Mouse (Mus musculus): Measurements from ENCODE around the gene Orc3. TPM values are rescaled to one million over a fixed set of nuclear protein-coding genes. Genes with fewer than 3 reads are reported as not detected.

Gene Orc3
- polyA plus RNA-seq, 1 experiment from 2014 or later, result 82.1 TPM

DNA sequence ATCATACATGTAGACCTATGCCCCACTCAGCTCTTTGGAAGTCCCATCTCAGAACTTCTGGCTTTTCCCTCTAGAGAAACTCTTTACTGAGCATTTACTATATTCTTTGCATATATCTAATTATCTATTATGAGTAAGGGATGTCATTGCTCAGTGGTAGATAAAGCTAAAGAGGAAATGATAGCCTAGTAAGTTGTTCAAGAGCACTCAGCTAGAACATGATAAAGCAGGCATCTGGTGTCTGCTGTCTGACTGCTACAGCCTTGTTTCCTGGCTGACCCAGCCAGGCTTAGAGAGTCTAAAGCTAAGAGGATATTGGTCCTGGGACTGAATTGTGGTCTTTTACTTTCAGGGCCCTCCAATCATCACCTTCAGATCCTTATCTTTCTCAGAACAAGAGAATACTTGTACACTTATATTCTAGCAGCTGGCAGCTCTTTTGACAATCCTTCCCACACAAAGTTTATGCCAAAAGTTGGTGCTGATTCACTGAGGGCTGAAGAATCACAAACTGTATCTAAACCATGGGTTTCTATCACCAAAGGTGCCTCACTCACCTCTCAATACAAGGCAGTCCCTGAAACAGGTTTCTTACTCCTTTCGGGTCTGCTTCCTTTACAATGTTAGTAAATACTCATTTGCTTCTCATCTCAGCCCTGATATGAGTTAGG, 86.2 kb downstream of the Orc3 start:
- Histone ChIP-seq H3K36me3 (no peaks in the 10 kb centered on the region), H3K27ac (no peak overlapping the region), H3K4me1 (replicated peaks) (0 out of 2 replicates have a peak, but pooled peaks cover 4% of the 10 kb centered on the region), H3K27me3 (ENCODE audit: insufficient read depth, poor library complexity, severe bottlenecking) (no peaks in the 10 kb centered on the region), H3K9me3 (no peaks in the 10 kb centered on the region), H3K4me3 (no peak overlapping the region)
- WGBS, result 87% methylated on average over 1 of the region's 1 CpGs
- no peak for DNase-seq (ENCODE audit: low spot score)

DNA sequence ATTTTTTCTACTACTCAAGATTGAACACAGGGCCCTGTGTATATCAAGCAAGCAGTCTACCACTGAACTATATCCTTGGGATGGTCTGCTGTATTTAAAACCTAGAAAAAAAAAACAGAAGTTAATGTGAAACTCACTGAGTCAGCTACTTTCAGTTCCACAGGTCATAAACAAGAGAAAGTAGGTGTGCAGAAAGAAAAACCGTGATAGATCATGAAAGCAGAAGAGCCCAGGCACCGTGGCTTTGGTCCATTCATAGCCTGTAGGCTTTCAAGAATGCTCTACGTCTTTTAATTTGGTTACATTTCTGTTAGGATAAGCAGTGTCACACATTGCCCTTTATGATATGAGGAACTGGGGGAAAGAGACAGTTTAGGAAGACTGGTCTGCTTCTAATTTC, 88.0 kb downstream of the Orc3 start:
- Histone ChIP-seq H3K4me3 (no peak overlapping the region), H3K27me3 (ENCODE audit: insufficient read depth, poor library complexity, severe bottlenecking) (no peaks in the 10 kb centered on the region), H3K4me1 (replicated peaks) (0 out of 2 replicates have a peak, but pooled peaks cover 4% of the 10 kb centered on the region), H3K9me3 (no peaks in the 10 kb centered on the region), H3K36me3 (no peaks in the 10 kb centered on the region), H3K27ac (no peak overlapping the region)
- DNase-seq (ENCODE audit: low spot score), result no peak
- 80% methylated on average over 3 of the region's 3 CpGs for WGBS

DNA sequence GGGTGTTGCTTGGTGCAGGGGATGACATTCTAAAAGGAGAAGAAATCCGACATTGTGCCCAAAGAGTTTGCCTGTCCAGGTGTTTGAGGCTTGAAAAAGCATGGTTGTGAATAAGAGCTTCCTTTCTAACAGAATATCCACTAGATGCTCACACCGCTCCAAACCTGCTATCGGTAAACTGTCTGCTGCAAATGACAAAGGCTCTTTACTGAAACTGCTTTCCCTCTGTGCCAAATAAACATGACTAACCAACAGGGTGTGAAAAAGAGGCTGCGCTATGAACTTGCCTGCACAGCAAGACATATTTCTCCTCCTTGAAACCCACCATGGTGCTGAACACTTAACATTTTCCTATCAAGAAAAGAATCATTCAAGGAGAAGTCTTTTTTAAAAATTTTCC, 91.2 kb downstream of the Orc3 start:
- H3K4me3 ChIP-seq, result no peak overlapping the region
- no peaks in the 10 kb centered on the region for H3K36me3 ChIP-seq
- WGBS, result 89% methylated on average over 4 of the region's 4 CpGs
- H3K9me3 ChIP-seq, result no peaks in the 10 kb centered on the region
- H3K27ac ChIP-seq, result no peak overlapping the region
- DNase-seq (ENCODE audit: low spot score), result no peak
- H3K4me1 ChIP-seq (replicated peaks), result no peaks in the 10 kb centered on the region
- no peaks in the 10 kb centered on the region for H3K27me3 ChIP-seq (ENCODE audit: insufficient read depth, poor library complexity, severe bottlenecking)

DNA sequence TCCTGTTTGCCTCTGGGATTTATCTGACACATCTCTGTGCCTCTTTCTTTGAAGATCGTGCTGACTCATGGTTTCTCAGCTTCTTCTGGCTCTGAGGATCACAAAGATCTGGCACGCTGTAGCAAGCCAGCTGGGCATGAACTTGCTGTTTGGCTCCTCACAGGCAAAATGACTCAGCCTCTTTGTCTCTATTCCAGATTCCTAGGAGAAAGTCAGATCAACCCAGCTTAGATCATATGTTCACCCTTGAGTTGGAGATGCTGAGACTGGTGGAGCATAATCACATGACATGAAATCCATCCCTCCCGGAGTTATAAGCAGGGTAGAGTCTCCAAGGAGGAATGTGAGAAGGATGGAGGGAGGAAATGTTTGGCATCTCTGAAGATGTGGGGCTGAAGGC, 91.9 kb downstream of the Orc3 start:
- DNase-seq (ENCODE audit: low spot score), result no peak
- no peaks in the 10 kb centered on the region for H3K9me3 ChIP-seq
- H3K4me3 ChIP-seq, result no peak overlapping the region
- H3K4me1 ChIP-seq (replicated peaks), result no peaks in the 10 kb centered on the region
- H3K27ac ChIP-seq, result no peak overlapping the region
- H3K27me3 ChIP-seq (ENCODE audit: insufficient read depth, poor library complexity, severe bottlenecking), result no peaks in the 10 kb centered on the region
- H3K36me3 ChIP-seq, result no peaks in the 10 kb centered on the region
- WGBS, result 86% methylated on average over 3 of the region's 3 CpGs

Other genes with a start within 250 kb of the Orc3 start
- gene Akirin2, start 64.0 kb downstream of the Orc3 start, polyA plus RNA-seq (2016; fragmentation: Nextera tagmentation; extraction: Ambion mirVana), result 69.2 and 85.7 TPM in 2 replicates
- 67.2 and 69.8 TPM in 2 replicates for gene Rars2, start within 50 bp of the Orc3 start, polyA plus RNA-seq (2016; fragmentation: Nextera tagmentation; extraction: Ambion mirVana)
- gene Slc35a1, start 72.5 kb upstream of the Orc3 start, polyA plus RNA-seq (2016; fragmentation: Nextera tagmentation; extraction: Ambion mirVana), result 59.4 and 61.5 TPM in 2 replicates
- 1.5 and 3.9 TPM in 2 replicates for gene Cfap206, start 115.3 kb upstream of the Orc3 start, polyA plus RNA-seq (2016; fragmentation: Nextera tagmentation; extraction: Ambion mirVana)
- gene Gm136, start 141.3 kb upstream of the Orc3 start, polyA plus RNA-seq (2016; fragmentation: Nextera tagmentation; extraction: Ambion mirVana), result not detected in 2 replicates
- 36.1 and 40.6 TPM in 2 replicates for gene Smim8, start 163.5 kb upstream of the Orc3 start, polyA plus RNA-seq (2016; fragmentation: Nextera tagmentation; extraction: Ambion mirVana)

All from hindbrain, embryonic 10.5 days (tissue).